Mouse (Mus musculus): ENCODE results near the gene Psmd12.
A peak's percentile ranks its signal among the peaks of the same experiment; 100 is the strongest.
"Not testable (repeated sequence)": the region's sequence is repeated elsewhere in the genome, so short reads cannot be mapped to it uniquely, and the experiment has no call there.

Gene Psmd12

DNA sequence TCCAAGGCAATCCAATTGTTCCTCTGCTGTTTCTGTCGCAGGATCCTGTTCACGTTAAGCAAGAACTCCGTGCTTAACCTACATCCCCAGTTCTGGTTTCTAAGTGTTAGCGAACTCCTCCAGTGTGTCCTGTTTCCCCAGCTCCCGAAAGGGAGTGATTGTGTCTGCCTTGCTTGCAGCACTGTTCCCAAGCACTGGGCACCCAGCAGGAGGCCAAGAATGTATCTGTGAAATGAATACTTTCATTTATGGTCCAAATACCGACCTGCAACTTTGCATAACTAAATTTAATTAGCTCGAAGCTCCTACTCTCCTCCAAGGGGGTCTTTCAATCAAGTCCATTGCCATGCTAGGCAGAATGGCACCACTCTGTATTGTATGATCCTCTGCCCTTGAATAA, 19.5 kb upstream of the Psmd12 start:
- no peak for DNase-seq (ENCODE audit: low read depth, low spot score)

DNA sequence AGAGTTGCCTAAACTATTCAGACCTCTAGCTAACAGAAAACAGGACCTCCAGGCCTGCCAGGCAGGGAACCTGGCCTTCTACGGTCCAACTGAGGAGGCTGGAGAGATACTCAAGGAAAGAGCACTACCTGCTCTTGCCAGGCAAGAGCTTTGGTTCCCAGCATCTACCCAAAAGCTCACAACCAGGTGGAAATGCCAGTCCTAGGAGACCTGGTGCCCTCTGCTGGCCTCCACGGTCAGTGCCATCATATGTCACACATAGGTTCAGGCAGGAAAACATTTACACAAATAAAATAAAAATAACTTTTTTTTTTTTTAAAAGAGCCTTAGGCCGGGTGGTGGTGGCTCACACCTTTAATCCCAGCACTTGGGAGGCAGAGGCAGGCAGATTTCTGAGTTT, 16.8 kb upstream of the Psmd12 start:
- no peak for DNase-seq (ENCODE audit: low read depth, low spot score)

DNA sequence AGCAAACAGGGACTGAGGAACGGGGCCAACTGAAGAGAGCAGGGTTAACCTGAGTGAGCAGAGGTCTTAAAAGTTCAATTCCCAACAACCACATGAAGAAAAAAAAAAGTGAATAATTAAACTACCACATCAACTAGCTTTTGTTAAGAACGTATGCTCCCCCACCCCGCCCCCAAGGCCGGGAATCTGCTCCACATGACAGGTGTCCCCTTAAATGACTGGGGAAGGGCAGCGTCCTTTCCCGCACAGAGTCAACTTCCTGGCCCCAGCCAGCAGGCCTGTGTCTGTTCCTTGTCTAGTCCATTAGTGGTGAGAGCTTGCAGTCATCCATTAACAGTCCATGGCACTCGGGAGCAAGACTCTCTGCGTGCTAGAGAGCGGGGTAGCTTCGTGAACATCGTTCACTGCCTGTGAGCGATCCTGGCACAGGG, 16.0 kb upstream of the Psmd12 start:
- DNase-seq (ENCODE audit: low read depth, low spot score) = no peak

DNA sequence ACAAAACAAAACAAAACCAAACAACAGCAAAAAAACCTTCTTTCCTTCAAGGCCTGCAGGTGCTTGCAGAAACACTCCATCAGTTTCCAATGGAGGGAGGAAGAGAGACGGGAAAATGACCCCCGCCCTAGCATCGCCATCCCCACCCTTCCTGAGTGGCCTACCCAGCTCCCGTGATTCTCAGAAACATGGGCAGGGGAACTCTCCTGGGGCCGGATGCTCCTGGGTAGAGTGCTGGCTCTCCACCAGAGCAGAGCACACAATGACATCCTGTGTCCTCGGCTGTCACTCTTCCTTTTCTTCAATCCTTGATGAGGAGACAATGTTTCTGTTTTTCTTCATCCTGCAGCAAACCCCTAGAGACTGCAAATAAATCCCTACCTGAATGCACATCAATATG, 15.1 kb upstream of the Psmd12 start:
- DNase-seq (ENCODE audit: low read depth, low spot score) = no peak

DNA sequence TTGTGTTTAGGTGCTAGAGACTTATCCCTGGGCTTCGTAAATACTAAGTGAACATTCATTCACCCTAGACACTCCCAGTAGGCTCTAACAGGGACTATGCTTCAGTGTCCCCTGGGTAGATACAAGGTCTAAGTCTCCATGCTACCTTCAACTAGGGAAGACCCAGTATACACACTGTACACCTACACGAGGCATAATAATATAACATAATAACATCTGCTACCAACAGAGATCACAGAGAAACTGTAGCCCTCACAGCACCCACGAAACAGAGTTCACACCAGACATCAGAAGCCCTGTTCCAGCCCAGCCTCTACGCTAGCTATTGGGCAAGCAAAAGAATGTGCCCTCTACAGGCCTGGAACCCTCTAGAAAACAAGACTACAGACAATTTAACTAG, 14.2 kb upstream of the Psmd12 start:
- DNase-seq (ENCODE audit: low read depth, low spot score) = no peak

DNA sequence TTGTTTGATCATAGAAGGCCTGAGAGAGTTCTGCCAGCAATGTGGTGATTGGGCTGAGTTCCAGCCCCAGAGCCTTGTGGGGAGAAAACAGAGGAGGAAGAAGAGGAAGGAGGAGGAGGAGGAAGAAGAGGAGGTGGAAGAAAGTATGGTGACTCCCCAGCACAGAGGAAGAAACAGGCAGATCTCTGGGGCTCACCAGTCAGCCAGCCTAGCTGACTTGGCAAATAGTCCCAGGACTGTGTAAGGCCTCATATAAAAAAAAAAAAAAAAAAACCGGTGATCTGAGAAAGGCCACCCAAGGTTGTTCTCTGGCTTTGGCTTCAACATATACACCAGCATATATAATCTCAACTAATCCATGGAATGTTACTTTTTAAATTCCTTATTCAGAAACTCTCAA, 13.3 kb upstream of the Psmd12 start:
- DNase-seq (ENCODE audit: low read depth, low spot score) = no peak

DNA sequence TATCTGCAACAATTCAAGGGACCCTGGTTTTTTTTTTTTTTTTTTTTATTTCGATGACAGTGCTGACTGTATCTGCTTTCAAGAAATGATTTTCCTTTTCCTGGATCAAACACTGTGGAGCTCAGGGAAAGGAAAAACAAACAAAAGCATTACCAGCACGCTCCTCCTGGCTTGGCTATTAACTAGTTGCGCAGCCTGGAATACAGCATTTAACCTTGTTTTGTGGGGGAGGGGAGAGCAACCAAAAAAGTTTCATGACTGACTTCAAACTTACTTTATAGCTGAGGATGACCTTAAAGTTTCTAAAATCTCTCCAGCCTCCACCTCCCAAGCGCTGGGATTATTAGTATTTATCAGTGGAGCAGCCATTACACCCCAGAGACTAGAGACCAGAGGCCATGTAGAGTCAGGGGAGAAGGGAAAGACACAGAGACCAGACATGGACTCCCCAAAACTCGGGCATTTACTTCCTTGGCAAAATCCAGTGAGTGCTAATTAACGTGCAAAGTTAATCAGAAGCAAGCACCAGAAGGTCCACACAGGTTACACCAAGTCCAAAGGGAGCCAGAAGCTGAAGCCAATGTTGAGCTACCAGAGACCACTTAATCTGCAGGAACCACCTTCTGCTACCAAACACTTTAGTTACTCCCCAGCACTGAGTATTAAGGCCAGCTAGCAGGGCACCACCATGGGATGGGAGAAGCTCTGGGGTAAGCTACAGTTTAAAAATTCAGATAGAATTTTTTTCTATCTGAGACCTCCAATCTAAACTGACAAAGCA, 12.5 kb upstream of the Psmd12 start:
- no peak for DNase-seq (ENCODE audit: low read depth, low spot score)

DNA sequence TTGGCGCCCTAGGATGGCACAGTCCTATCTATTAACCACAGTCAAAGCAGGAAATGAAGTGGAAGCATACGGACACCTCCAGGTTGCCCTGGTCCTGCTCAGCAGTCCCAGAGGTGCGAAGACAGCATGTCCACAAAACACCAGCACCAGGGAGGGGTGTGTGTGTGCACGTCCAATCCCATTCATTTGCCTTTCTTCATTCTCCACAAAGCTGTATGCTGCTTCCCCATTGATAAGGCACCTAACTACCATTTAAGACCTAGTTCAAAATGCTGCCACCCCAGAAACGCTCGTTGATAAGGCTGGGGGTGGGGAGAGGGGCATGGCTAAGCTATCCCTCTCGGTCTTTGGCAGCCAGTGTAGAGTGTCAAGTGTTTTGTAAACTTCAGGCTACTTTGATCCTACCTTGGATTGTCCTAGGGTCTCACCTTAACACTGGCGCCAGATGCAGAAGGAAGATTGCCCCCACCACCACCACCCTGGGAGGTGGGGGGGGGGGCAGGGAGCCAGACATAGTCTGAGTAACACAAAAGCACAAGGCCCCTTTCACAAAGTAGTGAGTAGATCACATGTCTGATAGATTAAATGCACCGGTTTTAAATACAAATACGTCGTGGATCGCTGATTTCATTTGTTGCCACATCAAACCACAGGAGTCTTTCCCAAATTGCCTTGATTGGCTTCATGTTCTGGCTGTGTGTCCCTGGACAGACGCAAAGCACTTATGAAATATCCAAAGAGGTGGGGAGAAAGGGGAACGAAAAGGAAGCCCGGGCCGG, 10.8 kb upstream of the Psmd12 start:
- peak; percentile 6 for DNase-seq (ENCODE audit: low read depth, low spot score)

DNA sequence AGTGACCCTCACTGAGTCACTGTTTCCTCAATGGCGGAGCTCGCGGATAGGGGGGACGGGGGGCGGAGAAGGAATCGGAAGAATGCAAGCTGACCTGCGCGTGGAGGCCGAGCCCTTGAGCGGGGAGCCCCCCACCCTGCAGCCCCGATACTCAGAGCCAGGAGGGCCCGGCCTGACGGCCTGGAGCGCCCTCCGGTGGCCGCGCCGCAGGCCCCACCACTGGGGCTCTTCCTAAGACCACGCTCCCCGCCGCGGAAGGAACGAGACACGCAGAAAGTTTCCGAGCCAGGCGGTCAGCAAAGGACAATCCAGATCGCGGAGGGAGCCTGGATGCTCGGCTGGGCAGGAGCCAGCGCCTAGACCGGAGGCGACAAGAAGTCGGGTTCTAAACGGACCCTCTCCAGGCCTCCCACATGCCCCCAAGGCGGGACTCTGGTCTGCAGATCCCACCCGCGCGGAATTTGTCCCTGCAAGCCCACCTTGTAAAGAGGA, 10.2 kb upstream of the Psmd12 start:
- peak; percentile 27 for DNase-seq (ENCODE audit: low read depth, low spot score)

DNA sequence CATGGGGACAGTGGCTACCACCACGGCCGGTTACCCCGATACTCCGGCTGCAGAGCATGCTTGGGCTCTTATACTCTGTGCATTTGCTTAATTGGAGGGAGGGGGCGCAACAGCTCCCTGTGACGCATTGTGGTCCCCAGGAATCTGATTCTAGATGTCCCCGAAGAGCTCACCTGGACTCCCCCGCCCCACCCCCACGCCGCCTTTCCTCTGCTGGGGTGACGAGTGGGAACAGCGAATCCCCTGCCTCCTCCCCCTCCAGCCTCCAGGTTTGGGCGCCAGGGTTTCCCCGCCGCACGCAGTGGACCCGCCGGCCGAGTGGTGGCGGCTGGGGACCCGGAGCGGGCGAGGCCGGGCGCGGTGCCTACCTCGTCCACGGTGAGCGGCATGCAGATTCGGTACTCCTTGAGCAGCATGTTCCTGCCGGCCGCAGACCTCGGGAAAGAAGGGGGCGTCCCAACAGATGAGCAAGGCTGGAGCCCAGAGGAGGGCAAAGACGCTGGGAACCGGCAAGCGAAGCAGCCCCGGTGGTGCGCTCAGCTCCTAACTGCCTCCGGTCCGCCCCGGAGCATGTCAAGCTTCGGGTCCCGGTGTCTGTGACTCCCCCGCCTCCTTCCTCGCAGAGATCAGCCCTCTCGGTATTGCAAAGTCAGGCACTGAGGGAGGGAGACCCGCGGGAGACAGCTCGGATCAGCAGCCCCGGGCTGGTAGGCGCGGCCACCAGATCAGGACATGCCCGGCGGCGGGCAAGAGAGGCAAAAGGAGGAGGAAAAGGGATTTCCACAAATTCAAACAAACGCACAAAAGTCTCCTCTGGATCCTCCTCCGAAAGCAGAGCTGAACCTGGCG, 9.5 kb upstream of the Psmd12 start:
- DNase-seq (ENCODE audit: low read depth, low spot score) = peak; percentile 9

DNA sequence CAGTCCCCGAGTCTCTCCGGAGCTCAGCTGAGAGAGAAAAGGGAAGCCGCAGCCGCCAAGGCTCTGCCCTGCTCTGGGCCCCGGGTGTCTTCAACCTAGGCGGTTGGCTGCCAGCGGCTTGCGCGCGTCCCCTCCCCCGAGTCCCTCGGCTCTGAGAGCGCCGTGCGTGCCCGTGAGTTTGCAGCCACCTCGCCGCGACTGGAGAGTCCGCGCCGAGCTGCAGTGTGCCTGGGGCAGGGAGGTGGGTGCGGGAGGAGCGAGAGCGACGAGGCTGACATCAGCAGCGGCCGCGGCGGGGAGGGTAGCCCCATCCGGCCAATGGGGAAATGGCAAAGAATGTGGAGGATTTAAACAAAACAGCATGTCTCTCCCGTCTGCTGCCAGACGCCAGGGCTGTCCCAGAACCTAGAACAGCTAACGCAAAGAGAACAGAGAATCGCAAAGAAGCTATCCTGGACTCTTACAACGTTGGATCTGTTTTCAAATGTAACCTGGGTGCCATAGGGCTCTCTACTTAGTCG, 8.7 kb upstream of the Psmd12 start, which contains the start of gene Pitpnc1:
Gene Pitpnc1 (minus strand): TSS at position 179 of the 521 bp plus-strand sequence.
- peak; percentile 81 for DNase-seq (ENCODE audit: low read depth, low spot score)

DNA sequence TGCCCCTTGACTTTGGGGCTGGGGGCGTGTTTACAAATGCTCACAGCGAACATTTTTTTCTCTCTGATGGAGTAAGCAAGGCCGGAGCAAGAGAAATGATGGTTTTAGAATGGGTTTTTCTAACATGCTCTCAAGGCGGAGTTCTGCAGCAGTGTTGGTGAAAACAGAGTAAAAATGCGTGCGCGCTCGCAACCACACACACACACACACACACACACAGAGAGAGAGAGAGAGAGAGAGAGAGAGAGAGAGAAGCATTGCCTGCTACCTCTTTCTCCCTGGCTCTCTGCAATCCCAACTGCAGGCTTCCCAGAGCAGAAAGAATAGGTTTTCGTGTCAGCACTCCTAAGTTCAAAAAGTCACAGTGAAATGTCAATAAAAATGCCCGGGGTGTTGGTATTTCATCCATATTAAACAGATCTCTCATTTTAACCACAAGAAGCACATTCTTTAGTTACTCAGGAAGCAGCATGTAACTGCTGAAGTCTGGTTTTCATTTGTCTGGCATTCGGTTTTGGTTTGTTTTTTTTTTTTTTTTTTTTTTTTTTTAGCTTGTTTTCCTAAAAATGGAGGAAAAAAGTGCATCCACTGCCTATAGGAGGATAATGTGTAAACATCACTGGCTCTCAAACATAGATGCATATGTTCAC, 8.1 kb upstream of the Psmd12 start:
- DNase-seq (ENCODE audit: low read depth, low spot score) = no peak

DNA sequence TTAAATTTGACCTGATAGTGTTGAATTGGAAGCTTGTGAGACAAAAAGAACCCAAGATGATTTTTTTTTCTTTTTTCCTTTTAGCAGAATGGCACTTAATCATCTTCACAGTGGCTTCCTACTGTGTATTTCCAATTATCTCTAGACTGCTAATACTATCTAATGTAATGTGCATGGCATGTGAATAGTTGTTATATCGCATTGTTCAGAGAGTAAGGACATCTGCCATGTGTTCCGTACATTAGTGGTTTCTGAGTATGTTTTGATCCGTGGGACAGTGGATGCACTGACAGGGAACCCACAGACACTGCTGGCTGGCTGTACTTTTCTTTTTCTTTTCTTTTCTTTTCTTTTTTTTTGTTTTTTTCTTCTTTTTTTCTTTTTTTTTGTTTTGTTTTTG, 7.0 kb upstream of the Psmd12 start:
- no peak for DNase-seq (ENCODE audit: low read depth, low spot score)

DNA sequence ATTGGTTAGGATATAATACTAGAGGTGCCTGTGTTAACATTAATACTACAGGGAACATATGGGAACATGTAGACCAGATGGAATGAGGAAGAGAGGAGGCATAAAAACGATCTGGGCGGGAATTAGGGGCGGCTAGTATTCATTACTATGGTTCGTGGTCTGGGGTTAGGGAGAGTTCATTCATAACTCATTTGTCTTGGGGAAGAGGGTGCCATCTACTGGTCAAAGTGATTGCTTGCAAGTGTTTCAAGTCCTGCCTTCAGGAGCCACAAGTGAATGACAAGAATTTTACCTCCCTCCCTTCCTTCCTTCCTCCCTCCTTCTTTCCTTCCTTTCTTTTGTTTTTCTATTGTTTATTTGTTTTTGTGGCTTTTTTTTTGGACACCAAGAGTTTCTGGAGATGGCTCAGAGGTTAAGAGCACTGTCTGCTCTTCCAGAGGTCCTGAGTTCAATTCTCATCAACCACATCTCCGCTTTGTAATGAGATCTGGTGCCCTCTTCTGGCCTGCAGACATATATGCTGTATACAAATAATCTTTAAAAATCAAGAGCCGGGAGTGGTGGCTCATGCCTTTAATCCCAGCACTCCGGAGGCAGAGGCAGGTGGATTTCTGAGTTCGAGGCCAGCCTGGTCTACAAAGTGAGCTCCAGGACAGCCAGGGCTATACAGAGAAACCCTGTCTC, 6.0 kb upstream of the Psmd12 start:
- peak; percentile 76 for DNase-seq (ENCODE audit: low read depth, low spot score)

DNA sequence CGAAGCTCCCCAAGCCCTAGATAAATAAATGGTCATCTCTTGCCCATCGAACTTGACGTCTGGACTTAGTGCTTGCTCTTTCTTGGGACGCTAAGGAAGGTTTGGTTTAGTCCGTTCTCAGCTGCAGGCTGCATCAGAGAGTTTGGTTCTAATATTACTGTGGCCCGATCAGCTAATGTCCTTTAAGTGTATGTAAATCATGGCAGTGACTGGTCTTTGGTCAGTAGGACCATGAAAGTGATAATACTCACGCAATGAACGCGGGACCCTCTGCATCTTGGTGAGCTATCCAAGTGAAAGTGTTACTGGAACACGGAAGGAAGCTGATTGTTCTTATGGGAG, 549 bp downstream of the Psmd12 start:
- no peak for DNase-seq (ENCODE audit: low read depth, low spot score)

DNA sequence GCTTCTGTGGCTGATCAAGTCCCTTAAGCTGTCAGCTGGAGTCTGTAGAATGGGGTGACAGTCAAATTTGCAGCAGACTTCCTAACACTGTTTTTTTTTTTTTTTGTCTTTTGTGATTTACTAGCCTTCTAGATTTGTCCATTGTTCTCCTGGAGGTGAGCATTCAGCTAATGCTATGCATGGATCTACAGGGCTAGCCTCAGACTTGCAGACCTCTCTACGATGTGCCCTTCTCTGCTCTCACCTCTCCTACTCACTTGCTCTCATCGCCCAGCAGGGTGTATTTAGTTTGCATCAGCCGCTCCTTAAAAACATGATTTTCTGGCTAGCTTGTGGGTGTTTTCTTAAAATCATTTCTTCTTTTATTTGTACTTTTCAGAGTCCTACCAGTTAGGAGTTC, 5.1 kb downstream of the Psmd12 start:
- no peak for DNase-seq (ENCODE audit: low read depth, low spot score)

DNA sequence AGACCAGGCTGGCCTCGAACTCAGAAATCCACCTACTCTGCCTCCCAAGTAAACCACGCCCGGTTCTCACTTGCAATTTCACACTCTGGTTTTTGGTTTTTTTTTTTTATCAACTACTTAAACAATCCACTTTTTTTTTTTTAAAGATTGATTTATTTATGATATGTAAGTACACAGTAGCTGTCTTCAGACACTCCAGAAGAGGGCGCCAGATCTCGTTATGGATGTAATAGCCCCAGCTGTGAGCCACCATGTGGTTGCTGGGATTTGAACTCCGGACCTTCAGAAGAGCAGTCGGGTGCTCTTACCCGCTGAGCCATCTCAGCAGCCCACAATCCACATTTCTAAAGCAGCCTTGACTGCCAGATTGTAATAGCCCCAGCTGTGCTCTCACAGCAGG, 23.5 kb downstream of the Psmd12 start:
- no peak for DNase-seq (ENCODE audit: low read depth, low spot score)

DNA sequence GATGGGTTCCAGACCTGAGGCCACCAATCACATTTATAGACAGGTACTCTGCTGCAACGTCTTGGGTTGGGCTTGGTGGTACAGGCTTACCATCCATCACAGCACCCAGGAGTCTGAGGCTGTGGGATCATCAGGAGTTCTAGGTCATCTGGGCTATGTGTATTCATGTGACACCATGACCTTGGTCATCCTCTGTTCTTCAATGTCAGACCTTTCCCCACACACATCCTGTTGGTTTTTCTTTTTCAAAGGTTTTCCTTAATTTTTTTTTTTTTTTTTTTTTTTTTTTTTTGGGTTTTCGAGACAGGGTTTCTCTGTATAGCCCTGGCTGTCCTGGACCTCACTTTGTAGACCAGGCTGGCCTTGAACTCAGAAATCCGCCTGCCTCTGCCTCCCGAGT, 25.1 kb downstream of the Psmd12 start:
- not testable (repeated sequence) for DNase-seq (ENCODE audit: low read depth, low spot score)

DNA sequence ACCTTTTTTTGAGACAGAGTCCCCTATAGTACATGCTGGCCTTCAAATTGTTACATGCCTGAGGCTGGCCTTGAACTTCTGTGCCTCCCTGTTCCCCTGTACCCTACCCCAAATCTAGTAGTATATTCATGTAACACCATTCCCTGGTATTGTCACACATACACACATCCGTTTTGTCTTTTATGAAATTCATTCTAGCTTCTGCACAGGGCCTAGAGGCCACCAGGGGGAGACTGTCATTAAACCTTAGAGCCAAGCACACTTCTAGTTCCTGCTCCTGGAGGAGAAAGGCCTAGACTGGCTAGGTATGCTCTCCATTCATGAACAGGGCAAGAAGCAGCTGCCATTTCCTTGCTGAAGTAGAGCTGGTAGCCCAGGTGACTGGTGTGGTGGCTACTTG, 27.0 kb downstream of the Psmd12 start:
- no peak for DNase-seq (ENCODE audit: low read depth, low spot score)

DNA sequence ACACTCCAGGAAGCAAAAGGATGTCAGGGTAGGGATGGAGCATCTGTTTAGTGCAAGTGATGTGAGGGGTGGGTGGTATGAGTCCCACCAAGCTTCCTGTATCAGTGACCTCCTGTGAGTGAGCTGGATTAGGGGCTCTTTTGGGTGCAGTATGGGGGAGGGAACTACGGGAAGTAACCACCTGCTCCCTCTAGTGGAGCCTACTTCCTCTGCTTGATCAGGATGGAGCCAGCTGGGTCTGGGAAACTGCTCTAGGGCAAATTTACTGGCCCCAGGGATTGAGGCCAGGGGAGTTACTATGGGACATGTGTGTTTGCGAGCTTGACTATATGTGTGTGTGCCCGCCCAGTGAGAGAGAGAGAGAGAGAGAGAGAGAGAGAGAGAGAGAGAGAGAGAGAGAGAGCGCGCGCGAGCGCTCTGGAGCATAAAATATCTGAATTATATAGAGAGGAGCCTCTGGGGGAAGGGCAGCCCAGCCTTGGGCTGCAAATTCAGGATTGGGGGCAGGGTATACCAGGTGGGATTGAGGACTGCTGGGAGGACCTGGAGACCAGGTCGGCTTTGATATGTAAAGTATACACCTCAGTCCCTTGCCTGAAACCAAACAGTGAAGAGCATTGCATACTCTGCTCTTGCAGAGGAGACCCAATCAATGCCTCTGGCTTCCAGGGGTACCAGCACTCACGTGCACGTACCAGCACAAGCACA, 30.5 kb downstream of the Psmd12 start:
- no peak for DNase-seq (ENCODE audit: low read depth, low spot score)

Data from telencephalon, adult 2 months (tissue).